Comparison of ENCODE assay signal across 8 mouse cellular contexts in the genomic region with DNA sequence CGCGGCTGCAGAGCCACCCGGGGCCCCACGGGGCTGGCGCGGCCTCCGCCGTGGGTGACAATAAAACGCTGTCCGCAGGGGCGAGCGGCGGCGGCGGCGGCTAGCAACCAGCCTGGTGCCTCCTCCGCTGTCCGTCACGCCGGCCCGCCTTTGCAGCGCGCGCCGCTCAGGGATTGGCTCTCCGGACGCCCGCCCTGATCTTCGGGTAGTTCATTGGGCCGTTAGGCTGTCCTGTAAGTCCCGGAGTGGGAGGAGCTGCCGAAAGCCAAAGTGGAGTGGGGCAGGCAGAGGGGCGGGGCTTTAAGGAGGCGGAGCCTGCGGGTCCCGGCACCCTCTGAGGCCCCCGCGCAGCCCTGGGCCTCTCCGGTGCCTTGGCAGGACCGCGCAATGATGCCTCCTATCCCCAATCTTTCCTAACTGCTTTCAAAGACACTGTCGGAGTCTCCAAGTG. TPM values are rescaled to one million over a fixed set of nuclear protein-coding genes. Genes with fewer than 3 reads are reported as not detected.
DNase-seq lines count a peak whose midpoint lies in the region; ATAC-seq lines count a peak whose summit lies in the region.

A gene (minus strand): TSS at position 126 of the 451 bp plus-strand sequence.

- peaks cover 34% of the 10 kb centered on the region for H3K4me1 ChIP-seq in heart, embryonic 10.5 days
- H3K4me1 ChIP-seq in kidney, embryonic 15.5 days, result peaks cover 28% of the 10 kb centered on the region

- H3K27me3 ChIP-seq in heart, embryonic 10.5 days (ENCODE audit: insufficient read depth, poor library complexity, severe bottlenecking), result no peaks in the 10 kb centered on the region
- H3K27me3 ChIP-seq in kidney, embryonic 15.5 days, result no peaks in the 10 kb centered on the region

- H3K4me3 ChIP-seq in heart, embryonic 10.5 days, result peak within 1 kb of the TSS; percentile 91
- H3K4me3 ChIP-seq in kidney, embryonic 15.5 days (replicated peaks), result peak within 1 kb of the TSS; percentile 94

- H3K9me3 ChIP-seq in heart, embryonic 10.5 days, result no peaks in the 10 kb centered on the region
- no peaks in the 10 kb centered on the region for H3K9me3 ChIP-seq in kidney, embryonic 15.5 days (replicated peaks)

- H3K36me3 ChIP-seq in heart, embryonic 10.5 days, result peaks cover 38% of the 10 kb centered on the region
- peaks cover 35% of the 10 kb centered on the region for H3K36me3 ChIP-seq in kidney, embryonic 15.5 days

- ATAC-seq in erythroblast, adult 5-6 weeks (replicated peaks; ENCODE audit: low FRiP score, poor library complexity, severe bottlenecking), result peak; percentile 97
- ATAC-seq in kidney, embryonic 15.5 days (replicated peaks; ENCODE audit: low FRiP score), result peak; percentile 98
- ATAC-seq in monocyte, adult 5-6 weeks (replicated peaks; ENCODE audit: insufficient number of reproducible peaks, low FRiP score, low TSS enrichment, poor library complexity, severe bottlenecking), result peak; percentile 98

- peak within 1 kb of the TSS; percentile 94 for H3K27ac ChIP-seq in heart, embryonic 10.5 days
- peak within 1 kb of the TSS; percentile 80 for H3K27ac ChIP-seq in kidney, embryonic 15.5 days

- peak within 1 kb of the TSS; percentile 96 for H3K9ac ChIP-seq in kidney, embryonic 15.5 days

- DNase-seq in B cell, adult 2 months, result peak; percentile 97 to 98
- DNase-seq in brain, adult 2 months (ENCODE audit: low read depth, low spot score), result peak; percentile 99
- peak; percentile 99 for DNase-seq in heart, embryonic 10.5 days (ENCODE audit: low spot score)
- DNase-seq in liver, result peak; percentile 99
- DNase-seq in spleen, postnatal 4 days (ENCODE audit: low spot score in 2 of 2), result peak; percentile 97 to 98

- peak within 1 kb of the TSS; percentile 87 for H3K4me2 ChIP-seq in kidney, embryonic 15.5 days

- WGBS in heart, embryonic 10.5 days, result under 1% methylated on average over 42 of the region's 42 CpGs
- WGBS in kidney, embryonic 15.5 days, result under 1% methylated on average over 42 of the region's 42 CpGs

RNA-seq across cellular contexts. Expression of the gene that starts here (rescaled TPM):
- 5.6 and 6.7 TPM in 2 replicates for total RNA-seq in erythroblast, adult 5-6 weeks (2015; ENCODE audit: low replicate concordance)
- 2.0 and 7.1 TPM in 2 replicates for total RNA-seq in erythroblast, adult 5-6 weeks (2017; ENCODE audit: low replicate concordance)
- 21.1 and 29.0 TPM in 2 replicates for polyA plus RNA-seq in heart, embryonic 10.5 days (2016; fragmentation: Nextera tagmentation; extraction: Ambion mirVana)
- polyA plus RNA-seq in kidney, embryonic 15.5 days (2015; fragmentation: Nextera tagmentation; extraction: Ambion mirVana), result 23.7 and 27.7 TPM in 2 replicates
- 2.9 to 9.1 TPM (median 8.3 TPM) in 3 replicates for total RNA-seq in monocyte, adult 5-6 weeks (2017)

Comparison
In these comparisons a context has a peak if more than half of its experiments do, and no peak if none do; other contexts are left out.
1. Peak in every context shown above with its lines: DNase-seq, ATAC-seq, H3K4me3 ChIP-seq and H3K27ac ChIP-seq.